Mouse (Mus musculus): ENCODE results near the gene Nkd1. TPM values are rescaled to one million over a fixed set of nuclear protein-coding genes. Genes with fewer than 3 reads are reported as not detected.
A peak's percentile ranks its signal among the peaks of the same experiment; 100 is the strongest.

Gene Nkd1
- total RNA-seq, 1 experiment from 2014 or later, result not detected

DNA sequence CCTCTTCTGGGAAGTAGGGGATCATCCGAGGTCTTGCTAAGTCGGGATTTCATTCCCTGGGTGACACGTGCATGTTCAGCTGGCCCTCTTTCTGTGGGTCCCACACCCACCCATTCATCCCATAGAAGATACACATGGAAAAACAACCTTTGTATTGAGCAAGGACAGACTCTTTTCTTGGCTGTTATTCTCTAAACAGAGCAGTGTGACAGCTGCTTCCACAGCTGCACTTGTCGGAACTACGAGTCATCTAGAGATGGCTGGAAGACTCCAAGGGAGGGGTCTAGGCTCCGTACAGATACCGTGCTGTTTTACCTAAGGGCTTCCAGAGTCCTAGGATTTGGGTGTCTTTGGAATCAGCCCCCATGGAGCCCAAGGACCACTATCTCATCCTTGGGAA lies 48.2 kb downstream of the Nkd1 start:
- no peak for ATAC-seq (replicated peaks in 1 of 2; ENCODE audit: insufficient read depth in 1 of 2, low FRiP score in 2 of 2, low TSS enrichment in 1 of 2, low read depth in 1 of 2, poor library complexity in 2 of 2, severe bottlenecking in 2 of 2)

GRCm38 (mm10) chr8:88570293-88570998 lies 49.3 kb downstream of the Nkd1 start:
- peak; percentile 52 to 69; a peak in 3 of 4 replicates for ATAC-seq (replicated peaks in 1 of 2; ENCODE audit: insufficient read depth in 1 of 2, low FRiP score in 2 of 2, low TSS enrichment in 1 of 2, low read depth in 1 of 2, poor library complexity in 2 of 2, severe bottlenecking in 2 of 2)

- ATAC-seq (replicated peaks in 1 of 2; ENCODE audit: insufficient read depth in 1 of 2, low FRiP score in 2 of 2, low TSS enrichment in 1 of 2, low read depth in 1 of 2, poor library complexity in 2 of 2, severe bottlenecking in 2 of 2), result peak; percentile 33 to 48; a peak in 3 of 4 replicates
Measured at GRCm38 (mm10) chr8:88571434-88572184, 50.5 kb downstream of the Nkd1 start.

DNA sequence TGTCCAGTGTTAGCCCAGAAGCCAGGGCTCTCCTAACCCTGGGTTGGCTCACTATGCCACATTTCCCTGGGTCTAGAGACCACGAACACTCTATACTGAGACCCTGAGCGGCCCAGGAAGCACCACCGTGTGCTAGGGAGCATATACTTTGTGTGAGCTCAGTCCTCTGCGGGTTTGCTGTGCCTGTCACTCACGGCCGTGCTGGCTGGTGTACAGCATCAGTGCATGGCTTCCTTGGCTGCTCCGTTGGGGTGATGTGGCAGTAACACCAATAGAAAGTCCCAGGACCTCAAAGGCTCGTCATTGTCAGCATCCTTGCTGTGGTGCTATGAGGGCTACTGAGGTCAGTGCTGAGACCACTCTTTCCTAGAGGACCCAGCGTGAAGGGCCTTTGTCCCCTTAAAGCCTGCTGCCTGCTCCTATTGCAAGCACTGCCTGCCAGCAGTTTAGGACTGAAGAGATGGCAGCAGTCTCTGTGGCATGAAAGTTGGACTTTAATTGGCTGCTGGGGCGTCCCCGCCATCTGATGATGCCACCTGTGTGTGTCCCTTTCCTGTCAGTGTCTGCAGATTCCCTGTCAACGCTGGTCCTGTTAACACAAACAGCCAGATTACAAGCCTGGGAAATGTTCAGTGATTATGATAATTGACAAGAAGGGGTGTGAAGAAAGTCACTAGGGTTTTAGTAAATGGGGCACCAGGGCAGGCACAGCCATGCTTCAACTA lies 51.2 kb downstream of the Nkd1 start:
- no peak for ATAC-seq (replicated peaks in 1 of 2; ENCODE audit: insufficient read depth in 1 of 2, low FRiP score in 2 of 2, low TSS enrichment in 1 of 2, low read depth in 1 of 2, poor library complexity in 2 of 2, severe bottlenecking in 2 of 2)

GRCm38 (mm10) chr8:88572941-88573645 lies 51.9 kb downstream of the Nkd1 start:
- no peak for ATAC-seq (replicated peaks in 1 of 2; ENCODE audit: insufficient read depth in 1 of 2, low FRiP score in 2 of 2, low TSS enrichment in 1 of 2, low read depth in 1 of 2, poor library complexity in 2 of 2, severe bottlenecking in 2 of 2)

DNA sequence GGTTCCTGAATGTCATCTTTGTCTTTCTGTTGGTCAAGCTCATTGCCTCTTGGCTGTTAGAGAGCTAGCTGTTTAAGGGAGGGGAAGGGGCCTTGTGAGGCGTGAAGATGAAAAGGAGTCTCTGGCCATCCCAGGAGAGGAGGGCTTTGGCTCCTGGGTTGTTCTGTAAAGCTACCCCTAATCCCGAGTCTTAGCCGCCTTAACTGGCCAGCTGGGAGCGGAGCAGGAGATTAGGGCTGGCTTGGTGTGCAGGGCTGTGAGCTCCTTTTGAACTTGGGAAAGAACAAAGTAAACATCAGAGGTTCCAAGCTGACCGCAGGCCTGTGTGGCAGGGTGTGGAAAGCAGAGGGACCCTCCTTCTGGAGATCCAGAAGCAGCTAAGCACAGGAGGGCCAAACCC lies 53.8 kb downstream of the Nkd1 start:
- ATAC-seq (replicated peaks in 1 of 2; ENCODE audit: insufficient read depth in 1 of 2, low FRiP score in 2 of 2, low TSS enrichment in 1 of 2, low read depth in 1 of 2, poor library complexity in 2 of 2, severe bottlenecking in 2 of 2), result no peak

GRCm38 (mm10) chr8:88576351-88577142 lies 55.4 kb downstream of the Nkd1 start:
- no peak for ATAC-seq (replicated peaks in 1 of 2; ENCODE audit: insufficient read depth in 1 of 2, low FRiP score in 2 of 2, low TSS enrichment in 1 of 2, low read depth in 1 of 2, poor library complexity in 2 of 2, severe bottlenecking in 2 of 2)

- no peak for ATAC-seq (replicated peaks in 1 of 2; ENCODE audit: insufficient read depth in 1 of 2, low FRiP score in 2 of 2, low TSS enrichment in 1 of 2, low read depth in 1 of 2, poor library complexity in 2 of 2, severe bottlenecking in 2 of 2)
Measured at GRCm38 (mm10) chr8:88577666-88578065, 56.5 kb downstream of the Nkd1 start.

DNA sequence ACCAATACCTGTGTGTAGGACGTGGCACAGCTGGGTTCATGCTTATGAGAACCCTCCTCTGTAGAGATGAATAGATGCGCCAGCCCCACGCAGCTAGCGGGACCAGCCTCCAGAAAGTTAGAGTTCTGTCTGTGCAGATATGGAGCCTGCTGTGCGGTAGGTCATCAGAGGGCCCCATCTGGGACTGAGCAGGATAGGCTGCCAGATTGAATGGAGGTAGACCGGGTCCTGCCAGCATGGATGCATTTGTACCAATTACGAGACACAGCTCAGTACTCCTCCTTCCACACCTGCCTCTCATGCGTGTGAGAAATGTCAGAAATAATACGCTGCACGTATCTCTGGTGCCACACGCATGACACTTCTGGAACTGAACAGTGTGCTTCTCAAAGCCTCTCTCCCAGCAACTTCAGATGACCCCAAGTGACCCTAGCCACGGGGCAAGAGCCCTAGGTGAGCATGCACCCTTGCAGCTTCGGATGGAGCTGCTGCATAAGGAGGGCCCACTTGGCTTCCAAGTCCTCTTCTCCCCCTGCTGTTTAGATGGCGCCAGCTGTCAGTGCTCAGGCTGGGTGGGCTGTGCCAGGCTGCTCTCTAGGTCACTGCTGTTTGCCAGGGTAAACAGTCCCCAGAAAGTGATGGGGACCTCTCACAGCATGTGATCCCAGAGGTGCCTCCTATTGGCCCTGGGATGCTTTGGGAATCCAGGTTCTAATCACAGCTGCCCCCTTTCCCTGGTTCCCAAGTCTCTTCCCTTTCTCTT lies 57.4 kb downstream of the Nkd1 start:
- no peak for ATAC-seq (replicated peaks in 1 of 2; ENCODE audit: insufficient read depth in 1 of 2, low FRiP score in 2 of 2, low TSS enrichment in 1 of 2, low read depth in 1 of 2, poor library complexity in 2 of 2, severe bottlenecking in 2 of 2)

GRCm38 (mm10) chr8:88579246-88579645 lies 58.1 kb downstream of the Nkd1 start:
- no peak for ATAC-seq (replicated peaks in 1 of 2; ENCODE audit: insufficient read depth in 1 of 2, low FRiP score in 2 of 2, low TSS enrichment in 1 of 2, low read depth in 1 of 2, poor library complexity in 2 of 2, severe bottlenecking in 2 of 2)

- ATAC-seq (replicated peaks in 1 of 2; ENCODE audit: insufficient read depth in 1 of 2, low FRiP score in 2 of 2, low TSS enrichment in 1 of 2, low read depth in 1 of 2, poor library complexity in 2 of 2, severe bottlenecking in 2 of 2), result no peak
Measured at GRCm38 (mm10) chr8:88579668-88580330, 58.6 kb downstream of the Nkd1 start.

GRCm38 (mm10) chr8:88580785-88581184 lies 59.6 kb downstream of the Nkd1 start:
- ATAC-seq (replicated peaks in 1 of 2; ENCODE audit: insufficient read depth in 1 of 2, low FRiP score in 2 of 2, low TSS enrichment in 1 of 2, low read depth in 1 of 2, poor library complexity in 2 of 2, severe bottlenecking in 2 of 2), result peak; percentile 80 to 81

DNA sequence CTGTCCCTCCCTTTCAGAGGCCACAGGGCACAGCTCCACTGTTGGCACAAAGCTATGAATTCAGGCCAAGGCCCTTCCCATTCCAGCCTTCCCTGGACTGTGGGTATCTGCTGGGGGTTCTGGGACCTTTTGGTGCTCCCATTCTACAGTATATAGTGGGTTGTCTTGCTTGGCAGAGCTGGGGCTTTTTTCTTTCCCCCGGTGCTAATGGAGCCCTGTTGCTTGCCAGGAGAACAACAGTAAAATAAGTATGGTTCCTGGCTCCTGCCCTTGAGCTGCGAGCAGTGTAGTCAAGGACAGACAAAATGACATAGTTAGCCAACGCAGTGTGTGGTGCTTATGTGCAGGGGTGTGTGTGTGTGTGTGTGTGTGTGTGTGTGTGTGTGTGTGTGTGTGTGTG lies 62.7 kb downstream of the Nkd1 start:
- ATAC-seq (replicated peaks in 1 of 2; ENCODE audit: insufficient read depth in 1 of 2, low FRiP score in 2 of 2, low TSS enrichment in 1 of 2, low read depth in 1 of 2, poor library complexity in 2 of 2, severe bottlenecking in 2 of 2), result no peak

DNA sequence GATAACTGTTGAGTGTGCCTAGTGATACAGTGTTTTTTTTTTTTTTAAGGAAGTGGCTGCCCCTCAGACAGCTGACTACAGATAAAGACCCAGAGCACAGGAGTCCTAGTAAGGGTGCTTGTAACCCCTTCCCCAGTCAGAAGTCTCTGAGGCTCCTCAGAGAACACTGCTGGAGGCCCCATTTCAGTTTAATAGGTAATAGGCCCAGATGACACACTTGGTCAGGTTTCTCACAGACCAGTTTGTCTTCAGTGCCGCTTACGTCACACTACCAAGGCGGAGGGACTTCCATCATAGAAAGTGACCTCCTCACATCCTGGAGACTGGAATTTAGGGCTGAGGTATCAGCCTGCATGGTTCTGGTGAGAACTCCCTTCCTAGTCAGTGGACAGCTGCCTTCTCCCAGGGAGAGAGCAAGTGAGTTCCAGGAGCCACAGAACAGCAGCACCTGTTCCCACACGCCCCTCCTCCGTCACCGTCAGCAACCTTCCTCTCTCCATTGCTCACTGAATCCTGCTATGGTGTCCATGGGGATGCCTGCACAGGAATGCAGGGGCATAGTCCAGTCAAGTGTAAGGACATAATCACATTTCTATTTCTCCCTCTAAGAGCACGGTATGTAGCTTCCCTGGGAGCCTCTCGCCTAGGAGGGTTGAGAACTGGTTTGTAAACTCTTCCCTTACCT lies 67.2 kb downstream of the Nkd1 start:
- no peak for ATAC-seq (replicated peaks in 1 of 2; ENCODE audit: insufficient read depth in 1 of 2, low FRiP score in 2 of 2, low TSS enrichment in 1 of 2, low read depth in 1 of 2, poor library complexity in 2 of 2, severe bottlenecking in 2 of 2)

DNA sequence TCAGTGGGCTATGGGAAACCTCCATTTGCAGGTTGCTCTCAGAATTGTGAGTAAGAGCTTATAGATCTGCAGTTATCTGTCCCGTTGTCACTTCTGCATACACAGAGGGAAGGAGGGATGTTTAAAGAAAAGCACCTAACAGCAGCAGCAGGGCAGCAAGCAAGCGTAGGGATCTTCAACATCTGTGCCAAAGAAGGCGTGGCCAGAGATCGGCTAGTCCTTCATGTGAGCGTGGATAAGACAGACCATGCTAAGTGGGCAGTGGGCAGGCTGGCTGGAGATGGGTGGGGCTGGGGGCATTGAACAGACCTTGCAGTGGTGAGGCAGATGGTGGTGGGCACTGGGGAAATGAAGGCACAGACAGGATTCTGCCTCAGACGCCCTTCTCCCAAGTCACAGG lies 69.1 kb downstream of the Nkd1 start:
- ATAC-seq (replicated peaks in 1 of 2; ENCODE audit: insufficient read depth in 1 of 2, low FRiP score in 2 of 2, low TSS enrichment in 1 of 2, low read depth in 1 of 2, poor library complexity in 2 of 2, severe bottlenecking in 2 of 2), result no peak

Measured in hematopoietic stem cell, adult 5-6 weeks (primary cell).